19 mouse cellular contexts compared by ENCODE assay signal in the genomic region with DNA sequence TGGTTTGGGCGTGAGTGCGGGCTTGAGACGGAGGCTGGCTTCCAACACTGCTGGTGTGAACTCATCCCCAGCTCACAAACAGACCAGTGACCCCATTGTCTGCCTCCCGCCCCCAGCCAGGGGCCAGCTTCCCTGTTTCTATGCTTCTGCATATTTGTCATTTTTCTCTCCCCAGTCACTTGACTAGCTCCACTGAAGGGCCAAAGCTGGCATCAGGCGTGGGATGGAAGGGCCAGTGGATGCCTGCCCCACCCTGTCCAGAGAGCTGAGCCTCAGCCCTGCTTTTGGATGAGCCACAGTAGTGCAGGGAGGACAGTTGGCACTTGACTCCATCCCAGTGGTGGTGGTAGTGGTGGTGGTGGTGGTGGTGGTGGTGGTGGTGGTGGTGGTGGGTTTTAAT. TPM values are rescaled to one million over a fixed set of nuclear protein-coding genes. Genes with fewer than 3 reads are reported as not detected.
A peak's percentile ranks its signal among the peaks of the same experiment; 100 is the strongest.
DNase-seq lines count a peak whose midpoint lies in the region; ATAC-seq lines count a peak whose summit lies in the region.
"Had no signal": no experiment of that assay in that cellular context is flagged by ENCODE, and none has a peak within 500 bp of the region (broad histone marks: within the 10 kb centered on the region; RNA-seq: fewer than 3 reads in every experiment).

No protein-coding gene starts in this region.

- intact Hi-C loops in gastrocnemius, postnatal 14 days (cut with DNase I; ENCODE audit: low total_unique reads), result loop anchor here (10.0 kb wide), 1 partner anchor 167 kb away; no protein-coding TSS in a partner anchor
- intact Hi-C loops in gastrocnemius, postnatal 36 days (cut with DNase I), result loop anchor here (5.0 kb wide), 1 partner anchor 154 kb away; no protein-coding TSS in a partner anchor

- ATAC-seq in intestine, embryonic 16.5 days, result 0 out of 2 replicates have a peak, but pooled peaks have one; percentile 3
- ATAC-seq in intestine, embryonic 15.5 days, result no peak
- ATAC-seq in megakaryocyte progenitor cell, adult 5-6 weeks (replicated peaks; ENCODE audit: poor library complexity), result no peak
- no peak for ATAC-seq in monocyte, adult 5-6 weeks (replicated peaks; ENCODE audit: insufficient number of reproducible peaks, low FRiP score, low TSS enrichment, poor library complexity, severe bottlenecking)
- ATAC-seq: forebrain, embryonic 15.5 days; hindbrain, postnatal 0 days had no signal

- H3K9me3 ChIP-seq in intestine, embryonic 16.5 days (ENCODE audit: control insufficient read depth, low read length), result no peaks in the 10 kb centered on the region
- H3K9me3 ChIP-seq in intestine, embryonic 15.5 days, result no peaks in the 10 kb centered on the region
- H3K9me3 ChIP-seq: embryonic facial prominence, embryonic 12.5 days; heart, embryonic 12.5 days; hindbrain, embryonic 13.5 days had no signal

- peaks cover 14% of the 10 kb centered on the region for H3K4me1 ChIP-seq in intestine, embryonic 16.5 days (ENCODE audit: control insufficient read depth, insufficient read depth, low read length)
- peaks cover 12% of the 10 kb centered on the region for H3K4me1 ChIP-seq in intestine, embryonic 15.5 days (replicated peaks)

- H3K4me3 ChIP-seq in intestine, embryonic 16.5 days (ENCODE audit: low read length), result no peak overlapping the region
- no peak overlapping the region for H3K4me3 ChIP-seq in intestine, embryonic 15.5 days (replicated peaks)
- H3K4me3 ChIP-seq: embryonic facial prominence, embryonic 12.5 days; forebrain, embryonic 15.5 days; heart, embryonic 12.5 days; hindbrain, embryonic 13.5 days had no signal

- WGBS in intestine, embryonic 16.5 days, result 86% methylated on average over 5 of the region's 5 CpGs
- 87% methylated on average over 5 of the region's 5 CpGs for WGBS in intestine, embryonic 15.5 days

- no peaks in the 10 kb centered on the region for H3K27me3 ChIP-seq in intestine, embryonic 16.5 days (replicated peaks; ENCODE audit: control insufficient read depth, insufficient read depth, low read length)
- no peaks in the 10 kb centered on the region for H3K27me3 ChIP-seq in intestine, embryonic 15.5 days (replicated peaks)
- H3K27me3 ChIP-seq: embryonic facial prominence, embryonic 12.5 days; forebrain, embryonic 15.5 days; heart, embryonic 12.5 days; hindbrain, embryonic 13.5 days had no signal

- H3K36me3 ChIP-seq in intestine, embryonic 16.5 days (ENCODE audit: control insufficient read depth, insufficient read depth, low read length), result no peaks in the 10 kb centered on the region
- H3K36me3 ChIP-seq in intestine, embryonic 15.5 days, result no peaks in the 10 kb centered on the region

- DNase-seq in gastrocnemius, postnatal 14 days, result peak; percentile 34
- no peak for DNase-seq in gastrocnemius, postnatal 36 days
- DNase-seq in 3134 (ENCODE audit: extremely low read depth, insufficient read length, low spot score) (peak; percentile 77), NIH3T3 (ENCODE audit: low read depth) (peak; percentile 49)
- DNase-seq: adrenal gland, postnatal 10 days; cerebellum, adult 11-12 months; cerebellum, adult 9-10 months; gastrocnemius, postnatal 10 days; heart, adult 18-20 months; kidney, adult 2 months had no signal

- H3K9ac ChIP-seq in intestine, embryonic 16.5 days (ENCODE audit: low read depth, low read length), result no peak overlapping the region
- H3K9ac ChIP-seq in intestine, embryonic 15.5 days, result no peak overlapping the region
- H3K9ac ChIP-seq: embryonic facial prominence, embryonic 12.5 days; forebrain, embryonic 15.5 days; heart, embryonic 12.5 days; hindbrain, embryonic 13.5 days had no signal

- no peak overlapping the region for H3K4me2 ChIP-seq in intestine, embryonic 16.5 days (ENCODE audit: low read depth, low read length)
- no peak overlapping the region for H3K4me2 ChIP-seq in intestine, embryonic 15.5 days (replicated peaks)
- H3K4me2 ChIP-seq: embryonic facial prominence, embryonic 12.5 days; forebrain, embryonic 15.5 days; heart, embryonic 12.5 days; hindbrain, embryonic 13.5 days had no signal

- H3K27ac ChIP-seq in intestine, embryonic 16.5 days (ENCODE audit: low read length), result no peak overlapping the region
- no peak overlapping the region for H3K27ac ChIP-seq in intestine, embryonic 15.5 days
- H3K27ac ChIP-seq: embryonic facial prominence, embryonic 12.5 days; forebrain, embryonic 15.5 days; hindbrain, embryonic 13.5 days; hindbrain, postnatal 0 days had no signal

RNA-seq across cellular contexts. Expression of gene Clstn1, which starts 28.4 kb away (rescaled TPM):
- total RNA-seq in gastrocnemius, postnatal 14 days (2021), result 10 to 100 TPM; 42.0 to 56.1 TPM
- 10 to 100 TPM; 23.6 to 28.3 TPM for total RNA-seq in gastrocnemius, postnatal 36 days (2021)
- polyA plus RNA-seq in intestine, embryonic 16.5 days (2015; fragmentation: Nextera tagmentation; extraction: Ambion mirVana), result 10.8 and 12.5 TPM in 2 replicates
- polyA plus RNA-seq in intestine, embryonic 15.5 days (2015; fragmentation: Nextera tagmentation; extraction: Ambion mirVana), result 40.9 and 42.4 TPM in 2 replicates
- 2.2 and 4.0 TPM in 2 replicates for total RNA-seq in megakaryocyte progenitor cell, adult 5-6 weeks (2015)
- 4.1 and 5.9 TPM in 2 replicates for total RNA-seq in megakaryocyte progenitor cell, adult 5-6 weeks (2017)
- total RNA-seq in monocyte, adult 5-6 weeks (2017), result 0.43 to 4.3 TPM (median 1.2 TPM) in 3 replicates

RNA-seq across cellular contexts. Expression of gene Ctnnbip1, which starts 39.9 kb away (rescaled TPM):
- 10 to 100 TPM; 40.4 to 41.3 TPM for total RNA-seq in gastrocnemius, postnatal 14 days (2021)
- total RNA-seq in gastrocnemius, postnatal 36 days (2021), result 10 to 100 TPM; 22.7 to 24.4 TPM
- polyA plus RNA-seq in intestine, embryonic 16.5 days (2015; fragmentation: Nextera tagmentation; extraction: Ambion mirVana), result 41.2 and 46.5 TPM in 2 replicates
- polyA plus RNA-seq in intestine, embryonic 15.5 days (2015; fragmentation: Nextera tagmentation; extraction: Ambion mirVana), result 41.7 and 43.8 TPM in 2 replicates
- 2.2 and 3.4 TPM in 2 replicates for total RNA-seq in megakaryocyte progenitor cell, adult 5-6 weeks (2015)
- total RNA-seq in megakaryocyte progenitor cell, adult 5-6 weeks (2017), result 1.6 and 3.4 TPM in 2 replicates
- 2.7 to 6.5 TPM (median 4.1 TPM) in 3 replicates for total RNA-seq in monocyte, adult 5-6 weeks (2017)

Comparison
In these comparisons a context has a peak if more than half of its experiments do, and no peak if none do; other contexts are left out.
1. DNase-seq: peak in gastrocnemius, postnatal 14 days (single experiment), 3134 (single experiment) and NIH3T3 (single experiment); none in gastrocnemius, postnatal 36 days (0 of 2).